Mouse (Mus musculus): ENCODE data around the gene Slc25a26. TPM values are rescaled to one million over a fixed set of nuclear protein-coding genes. Genes with fewer than 3 reads are reported as not detected.

Gene Slc25a26
- polyA plus RNA-seq, 1 experiment from 2014 or later = 8.6 TPM

GRCm38 (mm10) chr6:94561346-94561745 lies 61.2 kb downstream of the Slc25a26 start:
- H3K9me3 ChIP-seq = no peaks in the 10 kb centered on the region
- no peaks in the 10 kb centered on the region for H3K27me3 ChIP-seq (replicated peaks; ENCODE audit: low read depth, poor library complexity, severe bottlenecking)
- no peak overlapping the region for H3K27ac ChIP-seq (replicated peaks)
- H3K36me3 ChIP-seq (replicated peaks) = no peaks in the 10 kb centered on the region
- no peak for DNase-seq (ENCODE audit: low spot score)
- WGBS = 47% methylated on average over 1 of the region's 1 CpGs
- H3K4me3 ChIP-seq = no peak overlapping the region
- peaks cover 4% of the 10 kb centered on the region for H3K4me1 ChIP-seq

GRCm38 (mm10) chr6:94563203-94563940 lies 63.2 kb downstream of the Slc25a26 start:
- 61% methylated on average over 8 of the region's 8 CpGs for WGBS
- no peaks in the 10 kb centered on the region for H3K36me3 ChIP-seq (replicated peaks)
- no peak for DNase-seq (ENCODE audit: low spot score)

GRCm38 (mm10) chr6:94565766-94566165 lies 65.6 kb downstream of the Slc25a26 start:
- Histone ChIP-seq H3K27me3 (replicated peaks; ENCODE audit: low read depth, poor library complexity, severe bottlenecking) (no peaks in the 10 kb centered on the region), H3K4me3 (no peak overlapping the region), H3K9me3 (no peaks in the 10 kb centered on the region), H3K36me3 (replicated peaks) (no peaks in the 10 kb centered on the region), H3K4me1 (peaks cover 4% of the 10 kb centered on the region), H3K27ac (replicated peaks) (no peak overlapping the region)
- no peak for DNase-seq (ENCODE audit: low spot score)
- WGBS = 87% methylated on average over 2 of the region's 2 CpGs

More at GRCm38 (mm10) chr6:94563203-94563940, 63.2 kb downstream of the Slc25a26 start:
- Histone ChIP-seq H3K27ac (replicated peaks) (no peak overlapping the region), H3K4me1 (peaks cover 4% of the 10 kb centered on the region), H3K9me3 (no peaks in the 10 kb centered on the region), H3K27me3 (replicated peaks; ENCODE audit: low read depth, poor library complexity, severe bottlenecking) (no peaks in the 10 kb centered on the region), H3K4me3 (no peak overlapping the region)

DNA sequence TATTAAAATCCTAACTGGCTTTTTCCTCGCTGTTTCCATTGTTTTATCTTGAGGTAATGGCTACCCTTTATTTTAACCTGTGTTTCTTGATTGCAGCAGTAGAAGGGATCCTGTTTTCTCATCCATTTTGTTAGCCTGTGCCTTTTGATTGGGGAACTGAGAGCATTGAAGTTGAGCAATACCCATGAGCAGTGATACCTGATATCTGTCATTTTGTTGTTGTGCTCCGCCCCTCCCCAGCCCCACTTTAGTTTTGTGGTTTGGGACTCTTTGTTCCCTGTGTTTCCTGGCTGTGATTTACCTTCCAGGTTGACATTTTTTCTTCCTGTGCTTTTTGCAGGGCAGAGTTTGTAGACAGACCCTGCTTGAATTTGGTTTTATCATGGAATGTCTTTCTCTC lies 67.9 kb downstream of the Slc25a26 start:
- Histone ChIP-seq H3K4me1 (peaks cover 1% of the 10 kb centered on the region), H3K4me3 (no peak overlapping the region), H3K9me3 (peaks cover 5% of the 10 kb centered on the region; the same call in 1 of the 2 replicates), H3K27me3 (replicated peaks; ENCODE audit: low read depth, poor library complexity, severe bottlenecking) (no peaks in the 10 kb centered on the region), H3K36me3 (replicated peaks) (no peaks in the 10 kb centered on the region), H3K27ac (replicated peaks) (no peak overlapping the region)
- DNase-seq (ENCODE audit: low spot score) = no peak
- 86% methylated on average over 2 of the region's 2 CpGs for WGBS

DNA sequence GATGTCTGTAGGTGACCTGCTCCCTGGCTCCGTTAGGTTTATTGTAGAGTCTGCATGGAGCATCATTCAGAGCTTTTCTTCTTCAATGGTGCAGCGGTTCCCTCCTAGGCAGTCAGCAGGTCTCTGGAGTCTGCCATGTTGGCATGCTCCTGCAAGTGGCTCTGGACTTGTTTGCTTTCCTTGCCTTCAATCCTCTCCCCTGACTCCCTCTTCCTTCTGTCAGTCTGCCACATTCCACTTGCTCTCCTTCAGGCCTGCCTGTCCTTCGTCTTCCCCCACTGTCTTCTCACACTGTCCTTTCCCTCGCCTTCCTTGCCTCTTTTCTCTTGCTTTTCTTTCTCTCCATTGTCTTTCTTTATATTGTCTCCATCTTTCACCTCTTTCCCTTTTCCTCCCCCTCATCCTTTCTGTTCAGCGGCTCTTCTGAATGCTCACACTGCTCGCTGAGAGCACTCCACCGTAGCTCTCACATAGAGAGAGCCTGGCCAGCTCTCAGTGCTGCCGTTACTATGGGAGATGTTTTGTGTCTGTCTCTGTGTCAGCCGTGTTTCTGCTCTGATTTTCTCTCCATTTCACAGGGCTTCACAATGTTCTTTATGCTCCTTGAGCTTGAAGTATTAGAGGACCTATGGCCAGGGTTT lies 75.5 kb downstream of the Slc25a26 start:
- WGBS = 73% methylated on average over 9 of the region's 9 CpGs
- Histone ChIP-seq H3K27ac (replicated peaks) (peak overlapping the region; percentile 67), H3K9me3 (peaks cover 5% of the 10 kb centered on the region; the same call in 1 of the 2 replicates), H3K27me3 (replicated peaks; ENCODE audit: low read depth, poor library complexity, severe bottlenecking) (no peaks in the 10 kb centered on the region), H3K4me3 (no peak overlapping the region), H3K4me1 (peaks cover 16% of the 10 kb centered on the region), H3K36me3 (replicated peaks) (no peaks in the 10 kb centered on the region)
- DNase-seq (ENCODE audit: low spot score) = no peak

DNA sequence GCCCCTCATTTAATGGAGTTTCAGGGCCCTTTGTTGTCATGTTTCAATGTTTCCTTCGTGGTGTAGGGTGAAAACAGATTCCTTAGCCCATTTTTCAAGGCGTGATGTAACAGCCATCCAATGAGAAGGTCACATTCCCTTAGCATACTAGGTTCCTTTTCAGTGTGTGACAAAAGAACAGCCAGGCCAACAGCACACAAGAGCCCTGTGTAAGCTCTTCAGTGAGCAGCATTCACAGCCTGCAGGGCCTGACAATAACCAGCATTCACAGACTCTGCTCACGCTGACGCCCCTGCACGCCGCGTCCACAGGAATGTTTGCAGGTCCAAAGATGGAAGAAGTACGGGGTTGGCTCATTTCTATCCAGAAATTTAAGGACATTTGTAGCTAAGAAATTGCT lies 77.9 kb downstream of the Slc25a26 start:
- 50% methylated on average over 8 of the region's 8 CpGs for WGBS
- peak; percentile 54 for DNase-seq (ENCODE audit: low spot score)

DNA sequence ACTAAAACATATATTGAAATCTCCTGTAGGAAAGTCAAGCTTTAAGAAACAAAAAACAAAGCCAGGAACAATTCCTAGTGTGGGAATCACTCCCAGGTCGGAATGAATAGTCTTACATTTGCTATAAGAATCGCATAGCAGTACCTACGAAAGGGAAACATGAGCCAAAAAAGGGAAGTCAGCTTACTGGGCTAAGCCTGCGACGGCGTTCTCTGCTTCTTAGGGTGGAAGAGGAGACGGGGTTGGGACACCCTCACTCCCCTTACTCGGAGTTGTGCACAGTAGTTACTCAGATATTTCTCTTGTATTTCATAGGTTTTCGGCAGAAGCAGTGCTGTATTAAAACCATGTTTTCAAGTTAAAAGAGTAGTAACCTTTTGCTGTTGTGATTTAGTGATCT lies 81.9 kb downstream of the Slc25a26 start:
- Histone ChIP-seq H3K4me3 (no peak overlapping the region), H3K27me3 (replicated peaks; ENCODE audit: low read depth, poor library complexity, severe bottlenecking) (no peaks in the 10 kb centered on the region), H3K27ac (replicated peaks) (no peak overlapping the region), H3K4me1 (peaks cover 7% of the 10 kb centered on the region), H3K9me3 (no peaks in the 10 kb centered on the region), H3K36me3 (replicated peaks) (no peaks in the 10 kb centered on the region)
- no peak for DNase-seq (ENCODE audit: low spot score)
- WGBS = 90% methylated on average over 9 of the region's 9 CpGs

More for the DNA sequence above, 77.9 kb downstream of the Slc25a26 start:
- H3K27ac ChIP-seq (replicated peaks) = peak overlapping the region; percentile 71
- no peak overlapping the region for H3K4me3 ChIP-seq
- no peaks in the 10 kb centered on the region for H3K27me3 ChIP-seq (replicated peaks; ENCODE audit: low read depth, poor library complexity, severe bottlenecking)
- peaks cover 16% of the 10 kb centered on the region for H3K4me1 ChIP-seq
- H3K36me3 ChIP-seq (replicated peaks) = no peaks in the 10 kb centered on the region
- no peaks in the 10 kb centered on the region for H3K9me3 ChIP-seq

DNA sequence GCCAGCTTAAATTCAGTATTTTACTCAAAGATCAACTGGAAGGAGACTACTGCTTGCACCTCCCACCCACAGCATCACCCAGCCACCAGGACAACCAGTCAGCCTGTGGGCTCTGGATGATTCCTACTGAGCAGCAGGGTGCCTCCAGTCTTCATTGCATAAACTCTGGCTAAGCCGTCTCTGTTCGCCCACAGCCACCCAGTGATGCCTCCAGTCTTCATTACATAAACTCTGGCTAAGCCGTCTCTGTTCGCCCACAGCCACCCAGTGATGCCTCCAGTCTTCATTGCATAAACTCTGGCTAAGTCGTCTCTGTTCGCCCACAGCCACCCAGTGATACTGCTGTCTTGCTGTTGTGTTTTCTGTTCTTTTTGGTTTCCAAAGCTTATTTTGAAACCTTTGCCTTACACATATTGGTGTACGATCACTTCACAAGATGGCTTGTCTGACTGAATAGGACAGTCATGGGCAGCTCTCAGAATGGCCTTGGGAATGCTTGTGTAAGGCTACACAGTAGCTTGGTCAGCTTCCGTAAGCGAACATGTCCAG lies 84.1 kb downstream of the Slc25a26 start:
- Histone ChIP-seq H3K27ac (replicated peaks) (no peak overlapping the region), H3K4me3 (no peak overlapping the region), H3K4me1 (no peaks in the 10 kb centered on the region), H3K9me3 (no peaks in the 10 kb centered on the region), H3K36me3 (replicated peaks) (no peaks in the 10 kb centered on the region), H3K27me3 (replicated peaks; ENCODE audit: low read depth, poor library complexity, severe bottlenecking) (no peaks in the 10 kb centered on the region)
- DNase-seq (ENCODE audit: low spot score) = peak; percentile 4
- WGBS = 93% methylated on average over 9 of the region's 9 CpGs

GRCm38 (mm10) chr6:94584976-94585375 lies 84.8 kb downstream of the Slc25a26 start:
- Histone ChIP-seq H3K9me3 (no peaks in the 10 kb centered on the region), H3K27me3 (replicated peaks; ENCODE audit: low read depth, poor library complexity, severe bottlenecking) (no peaks in the 10 kb centered on the region), H3K27ac (replicated peaks) (no peak overlapping the region), H3K4me3 (no peak overlapping the region), H3K4me1 (no peaks in the 10 kb centered on the region), H3K36me3 (replicated peaks) (no peaks in the 10 kb centered on the region)
- WGBS = 88% methylated on average over 4 of the region's 4 CpGs
- DNase-seq (ENCODE audit: low spot score) = no peak

DNA sequence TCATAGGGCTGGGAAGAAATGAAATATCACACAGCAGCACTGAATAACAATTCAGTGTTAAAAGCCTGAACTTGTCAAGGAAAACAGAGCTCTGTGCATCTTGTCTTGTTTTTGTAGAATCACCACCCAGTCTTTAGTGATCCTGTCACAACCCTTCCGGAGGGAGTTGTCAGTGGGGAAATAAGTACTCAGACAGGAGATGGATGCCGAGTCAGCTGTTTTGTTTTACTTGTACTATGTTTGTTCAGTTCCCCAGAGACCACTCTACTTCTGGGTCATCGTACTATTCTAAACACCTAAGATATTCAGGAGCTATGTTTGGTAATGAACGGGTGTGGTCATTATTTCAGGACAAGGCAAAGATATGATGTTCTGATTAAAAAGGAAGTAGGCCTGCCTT lies 88.2 kb downstream of the Slc25a26 start:
- WGBS = 89% methylated on average over 4 of the region's 4 CpGs
- no peak for DNase-seq (ENCODE audit: low spot score)
- Histone ChIP-seq H3K27me3 (replicated peaks; ENCODE audit: low read depth, poor library complexity, severe bottlenecking) (no peaks in the 10 kb centered on the region), H3K4me3 (no peak overlapping the region), H3K36me3 (replicated peaks) (no peaks in the 10 kb centered on the region), H3K27ac (replicated peaks) (no peak overlapping the region), H3K9me3 (no peaks in the 10 kb centered on the region), H3K4me1 (peaks cover 17% of the 10 kb centered on the region)

DNA sequence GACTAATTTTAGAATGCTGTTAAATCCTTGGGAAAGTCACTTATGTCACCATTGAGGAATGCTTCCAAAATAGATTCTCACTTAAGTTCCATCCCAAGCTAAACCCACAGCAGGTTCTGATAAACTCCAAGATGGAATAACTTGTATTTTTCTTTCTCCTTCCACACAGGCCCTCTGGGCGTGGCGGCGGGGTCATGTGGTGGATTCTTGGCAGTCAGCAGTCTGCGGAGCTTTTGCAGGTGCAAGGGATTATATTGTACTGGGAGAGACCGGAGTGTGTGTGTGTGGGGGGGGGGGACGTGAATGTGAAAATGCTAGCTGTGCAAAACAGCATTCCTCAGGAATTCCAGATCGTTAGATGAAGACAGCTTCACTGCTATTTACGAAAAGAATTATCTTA lies 92.1 kb downstream of the Slc25a26 start:
- Histone ChIP-seq H3K27ac (replicated peaks) (no peak overlapping the region), H3K36me3 (replicated peaks) (no peaks in the 10 kb centered on the region)
- DNase-seq (ENCODE audit: low spot score) = peak; percentile 74

GRCm38 (mm10) chr6:94592710-94593109 lies 92.6 kb downstream of the Slc25a26 start:
- H3K4me1 ChIP-seq = peaks cover 50% of the 10 kb centered on the region
- DNase-seq (ENCODE audit: low spot score) = peak; percentile 37
- H3K9me3 ChIP-seq = no peaks in the 10 kb centered on the region
- no peaks in the 10 kb centered on the region for H3K36me3 ChIP-seq (replicated peaks)
- no peaks in the 10 kb centered on the region for H3K27me3 ChIP-seq (replicated peaks; ENCODE audit: low read depth, poor library complexity, severe bottlenecking)
- WGBS = 27% methylated on average over 4 of the region's 4 CpGs
- H3K4me3 ChIP-seq = 0 out of 2 replicates have a peak overlapping the region, but pooled peaks have one; percentile 16
- H3K27ac ChIP-seq (replicated peaks) = peak overlapping the region; percentile 61

More for the DNA sequence above, 92.1 kb downstream of the Slc25a26 start:
- no peaks in the 10 kb centered on the region for H3K27me3 ChIP-seq (replicated peaks; ENCODE audit: low read depth, poor library complexity, severe bottlenecking)
- H3K4me3 ChIP-seq = no peak overlapping the region
- 39% methylated on average over 8 of the region's 8 CpGs for WGBS
- H3K4me1 ChIP-seq = peaks cover 48% of the 10 kb centered on the region
- no peaks in the 10 kb centered on the region for H3K9me3 ChIP-seq

All from embryonic facial prominence, embryonic 10.5 days (tissue).